Mouse (Mus musculus) cerebellum, adult 9-11 months (tissue): ENCODE measurements around the gene Polr1e.

Source experiments
- DNase-seq: peaks from one replicate; pipeline ENCODE4 v3.0.0; 2022

Gene Polr1e

DNA sequence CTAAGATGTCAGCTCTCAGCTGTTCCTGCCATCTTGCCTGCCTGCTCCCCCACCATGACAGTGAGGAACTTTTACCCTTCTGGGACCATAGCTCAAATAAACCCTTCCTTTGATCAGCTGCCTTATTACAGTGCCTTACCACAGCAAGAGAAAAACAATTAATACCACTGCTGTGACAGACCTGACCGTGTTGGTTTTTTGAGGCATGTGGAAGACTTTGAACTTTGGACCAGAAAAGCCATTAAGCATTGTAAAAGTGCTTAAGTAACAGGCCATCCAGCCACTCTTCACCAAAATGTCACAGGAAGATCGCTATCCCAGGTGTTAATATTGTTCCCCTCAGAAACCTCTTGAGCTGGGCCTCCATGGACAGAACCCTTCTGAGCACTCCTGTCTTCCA lies 46.2 kb downstream of the Polr1e start:
- no peak for DNase-seq

DNA sequence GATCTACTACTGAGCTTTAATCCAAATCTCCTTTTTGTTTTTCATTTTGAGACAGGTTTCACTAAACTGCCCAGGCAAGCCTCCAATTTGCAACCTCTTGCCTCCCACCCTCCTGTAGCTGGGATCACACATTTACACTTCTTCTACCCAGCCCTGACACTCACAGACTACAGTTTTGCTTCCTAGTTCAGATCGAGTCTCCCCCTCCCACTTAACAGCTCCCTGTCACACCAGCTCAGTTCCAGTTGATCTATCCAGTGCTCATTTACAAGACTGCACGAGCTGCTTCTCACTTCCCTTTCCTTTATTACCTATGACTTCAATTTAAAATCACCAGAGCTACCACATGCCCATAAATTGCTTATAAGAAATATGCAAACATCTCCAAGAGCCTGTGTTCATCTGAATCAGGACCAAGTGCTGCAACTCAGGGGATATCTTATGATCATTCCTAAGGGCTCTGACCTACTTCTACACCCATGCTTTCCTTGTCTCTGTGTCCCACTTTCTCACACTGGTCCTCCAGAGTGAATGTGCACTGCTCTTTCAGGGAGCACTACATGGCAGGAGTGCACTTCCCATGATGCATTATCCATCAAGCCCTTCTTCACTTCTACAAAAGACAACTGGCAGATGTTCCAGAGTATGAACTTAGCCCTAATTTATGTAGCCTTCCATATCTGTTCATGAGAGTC lies 47.8 kb downstream of the Polr1e start:
- no peak for DNase-seq

DNA sequence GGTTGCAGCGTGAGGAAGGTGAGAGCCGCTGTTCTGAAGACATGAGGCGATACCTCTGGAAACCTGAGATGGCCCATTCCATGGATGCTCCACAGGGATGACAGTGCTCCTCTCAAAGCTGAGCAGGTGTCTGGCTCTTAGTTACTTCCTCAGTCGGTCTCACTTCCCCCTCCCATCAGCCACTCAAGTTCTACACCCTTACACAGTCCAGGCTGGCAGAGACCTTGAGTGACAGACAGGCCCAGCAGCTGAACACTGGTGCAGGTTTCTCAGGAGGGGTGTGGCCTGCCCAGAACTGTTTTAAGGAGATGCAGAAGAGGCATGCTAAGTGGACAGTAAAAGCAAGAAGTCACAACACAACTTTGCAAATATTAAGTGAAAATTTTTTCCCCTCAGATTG lies 49.4 kb downstream of the Polr1e start:
- DNase-seq, result no peak

DNA sequence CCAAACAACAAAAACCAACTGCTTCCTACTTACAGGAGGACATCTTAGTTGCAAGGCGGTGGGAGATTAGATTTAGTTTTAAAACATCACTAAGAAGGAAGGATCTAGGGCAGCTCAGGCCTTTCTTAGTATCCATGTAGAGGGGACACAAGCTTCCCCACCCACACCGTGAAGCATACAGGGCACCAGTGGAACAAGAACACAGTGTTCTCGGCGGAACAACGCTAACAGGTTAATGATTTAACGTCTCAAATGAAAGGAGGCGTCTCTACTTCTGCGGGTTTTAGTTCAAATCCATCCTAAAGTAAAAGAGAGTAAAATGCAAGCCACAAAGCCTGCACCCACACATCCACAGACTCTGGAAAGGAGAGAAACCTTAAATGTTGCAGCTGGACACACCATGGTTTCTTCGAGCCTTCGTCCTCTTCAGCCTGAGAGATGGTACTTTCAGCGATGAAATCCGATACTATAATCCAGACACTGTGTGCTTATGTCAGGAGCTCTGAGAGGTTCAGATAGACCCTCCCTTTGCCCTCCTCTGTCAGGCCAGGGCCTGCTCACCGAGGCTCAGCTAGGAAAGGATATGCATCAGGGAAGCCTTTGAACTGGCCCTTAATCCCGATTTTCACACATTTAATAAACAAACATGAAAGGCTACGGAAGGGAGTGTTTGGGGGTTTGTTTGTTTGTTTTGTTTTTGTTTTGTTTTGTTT lies 54.0 kb downstream of the Polr1e start:
- DNase-seq, result no peak

DNA sequence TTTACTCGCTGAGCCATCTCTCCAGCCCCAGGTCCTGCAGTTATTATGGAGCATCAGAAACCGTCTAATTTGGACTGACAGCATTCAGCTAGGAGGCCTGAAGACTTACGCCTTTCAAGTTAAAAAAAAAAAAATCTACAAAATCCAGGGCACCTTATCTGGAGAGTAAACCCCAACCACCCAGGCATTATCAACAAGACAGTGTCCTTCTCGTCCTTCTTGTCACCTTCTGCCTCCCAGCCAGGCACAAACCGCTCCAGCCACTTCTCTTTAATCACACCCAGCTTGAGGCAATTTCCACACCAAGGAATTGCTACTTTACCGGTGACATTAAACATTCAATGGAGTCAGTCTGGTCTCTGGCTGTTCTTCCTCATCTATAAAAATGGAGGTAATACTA lies 55.2 kb downstream of the Polr1e start:
- DNase-seq, result no peak

DNA sequence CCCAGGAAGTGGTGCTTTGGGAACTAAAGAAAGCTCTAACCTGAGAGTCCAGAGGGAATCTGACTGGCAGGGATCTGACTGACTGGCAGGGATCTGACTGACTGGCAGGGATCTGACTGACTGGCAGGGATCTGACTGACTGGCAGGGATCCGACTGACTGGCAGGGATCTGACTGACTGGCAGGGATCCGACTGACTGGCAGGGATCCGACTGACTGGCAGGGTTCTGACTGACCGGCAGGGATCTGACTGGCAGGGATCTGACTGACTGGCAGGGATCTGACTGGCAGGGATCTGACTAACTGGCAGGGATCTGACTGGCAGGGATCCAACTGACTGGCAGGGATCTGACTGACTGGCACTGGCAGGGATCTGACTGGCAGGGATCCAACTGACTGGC lies 62.7 kb downstream of the Polr1e start:
- DNase-seq, result peak; percentile 73

DNA sequence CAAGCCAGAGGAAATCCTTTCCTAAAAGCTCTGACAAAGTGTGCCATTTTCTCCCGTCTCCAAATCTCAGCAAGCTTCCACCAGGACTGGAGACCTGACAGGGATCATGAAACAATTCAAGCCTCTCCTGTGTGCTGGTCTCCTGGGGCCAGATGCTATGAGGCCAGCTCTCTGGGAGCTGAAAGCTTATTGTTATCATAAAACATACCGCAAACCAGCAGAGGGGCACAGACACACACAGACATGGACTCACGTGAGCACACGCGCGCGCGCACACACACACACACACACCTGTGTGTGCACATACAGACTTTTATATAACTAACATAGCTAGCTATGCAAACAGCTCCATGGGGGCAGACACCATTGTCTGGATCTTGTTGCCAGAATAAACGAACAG lies 64.6 kb downstream of the Polr1e start:
- DNase-seq, result no peak

DNA sequence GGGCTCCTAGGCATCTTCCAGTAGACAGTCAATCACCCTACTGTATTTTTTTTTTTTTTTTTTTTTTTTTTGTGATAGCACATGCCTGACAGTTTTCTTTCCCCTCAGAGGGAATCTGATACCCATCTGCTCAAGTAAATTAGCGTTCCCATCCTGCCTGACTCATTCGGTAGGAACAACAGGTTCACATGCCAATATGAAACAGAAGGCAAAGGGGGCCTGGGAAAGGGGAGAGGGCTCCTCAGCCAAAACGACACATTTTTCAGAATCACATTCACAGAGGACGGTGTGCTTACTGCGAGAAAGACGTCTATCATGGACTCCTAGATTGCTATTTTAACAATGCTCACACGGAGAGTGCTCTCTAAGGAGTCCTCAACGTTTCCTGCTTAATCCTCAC lies 65.1 kb downstream of the Polr1e start:
- DNase-seq, result peak; percentile 14

DNA sequence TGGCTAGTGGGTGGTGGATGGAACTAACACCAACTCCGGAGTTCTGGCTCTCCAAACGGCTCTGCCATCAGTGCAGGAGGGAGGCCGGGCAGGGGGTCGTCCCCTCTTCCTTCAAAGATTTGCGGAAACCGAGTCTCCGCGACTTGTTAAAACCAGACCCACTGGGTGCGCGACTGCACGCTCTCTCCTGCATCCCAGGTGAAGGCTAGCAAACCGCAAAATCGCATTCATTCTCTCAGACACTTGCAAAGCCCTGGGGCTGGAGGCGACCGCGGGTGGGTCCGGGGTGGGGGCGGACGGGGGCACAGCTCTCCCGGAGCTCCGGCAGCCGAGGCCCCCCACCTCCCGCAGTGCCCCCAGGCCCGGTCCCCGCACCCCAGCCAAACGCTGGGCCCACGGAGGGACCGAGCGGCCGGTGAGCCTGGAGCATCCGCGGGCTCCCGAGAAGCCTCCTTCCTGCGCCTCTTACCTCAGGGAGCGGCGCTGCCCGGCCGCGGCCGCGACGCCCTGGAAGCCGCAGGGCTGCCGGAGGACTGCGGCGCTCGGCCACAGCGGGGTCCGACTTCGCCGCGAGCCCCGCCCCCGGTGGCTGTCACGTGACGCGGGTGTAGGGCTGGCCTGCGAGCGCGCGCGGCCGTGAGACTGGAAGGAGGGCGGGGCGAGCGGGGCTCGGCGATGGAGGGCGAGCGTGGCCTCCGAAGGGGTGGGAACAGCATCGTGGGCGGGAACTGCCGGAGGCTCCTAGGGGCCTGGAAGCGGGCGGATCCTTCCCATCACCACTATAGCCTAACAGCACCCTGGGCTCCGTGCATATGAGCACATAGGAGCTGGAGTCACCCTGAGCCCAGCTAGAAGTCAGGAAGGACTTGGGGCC lies 65.9 kb downstream of the Polr1e start, which contains the start of gene Fbxo10:
TSS of gene Fbxo10 (minus strand) at position 584 of the 874 bp plus-strand sequence.
- DNase-seq, result peak; percentile 90

DNA sequence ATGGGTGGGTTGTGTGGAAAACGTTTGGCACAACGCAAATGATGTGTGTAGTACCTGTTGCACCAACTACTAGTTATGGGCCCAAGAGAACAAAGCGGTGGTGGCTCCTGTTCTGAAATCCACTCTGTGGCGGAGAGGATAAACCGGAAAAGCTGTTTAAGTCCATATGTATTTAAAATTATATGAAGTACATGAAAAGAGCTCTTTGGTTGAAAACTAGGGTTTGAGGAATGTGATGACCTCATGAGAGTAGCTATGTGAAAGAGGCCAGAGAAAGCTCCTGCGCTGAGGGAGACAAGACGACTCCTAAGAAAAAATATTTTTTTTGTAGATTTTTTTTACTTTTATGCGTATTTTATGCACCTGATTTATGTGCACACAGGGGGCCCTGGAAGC lies 66.5 kb downstream of the Polr1e start:
- no peak for DNase-seq
